ENCODE assay signal across 27 mouse cellular contexts in genomic region chr9:41563376-41563775, GRCm38 (mm10).
"Had no signal": no experiment of that assay in that cellular context is flagged by ENCODE, and none has a peak within 500 bp of the region (broad histone marks: within the 10 kb centered on the region; RNA-seq: fewer than 3 reads in every experiment).

No protein-coding gene starts in this region.

- ATAC-seq: forebrain, embryonic 13.5 days; forebrain, embryonic 14.5 days; forebrain, embryonic 15.5 days; forebrain, embryonic 16.5 days; forebrain, postnatal 0 days had no signal

- H3K9me3 ChIP-seq: embryonic facial prominence, embryonic 10.5 days; embryonic facial prominence, embryonic 12.5 days; embryonic facial prominence, embryonic 13.5 days; embryonic facial prominence, embryonic 15.5 days; forebrain, embryonic 10.5 days; forebrain, embryonic 12.5 days; forebrain, embryonic 13.5 days; forebrain, embryonic 15.5 days; heart, embryonic 10.5 days had no signal

- H3K4me1 ChIP-seq: embryonic facial prominence, embryonic 10.5 days; embryonic facial prominence, embryonic 12.5 days; embryonic facial prominence, embryonic 13.5 days; embryonic facial prominence, embryonic 15.5 days; forebrain, embryonic 13.5 days; forebrain, embryonic 15.5 days; heart, embryonic 10.5 days had no signal

- H3K27me3 ChIP-seq: embryonic facial prominence, embryonic 12.5 days; embryonic facial prominence, embryonic 13.5 days; embryonic facial prominence, embryonic 15.5 days; forebrain, embryonic 12.5 days; forebrain, embryonic 13.5 days; forebrain, embryonic 15.5 days had no signal

- H3K36me3 ChIP-seq: embryonic facial prominence, embryonic 12.5 days; forebrain, embryonic 10.5 days; forebrain, embryonic 12.5 days; forebrain, embryonic 15.5 days; heart, embryonic 10.5 days had no signal

- H3K4me3 ChIP-seq: embryonic facial prominence, embryonic 10.5 days; embryonic facial prominence, embryonic 12.5 days; embryonic facial prominence, embryonic 13.5 days; embryonic facial prominence, embryonic 15.5 days; erythroblast, embryonic 14.5 days; forebrain, embryonic 10.5 days; forebrain, embryonic 12.5 days; forebrain, embryonic 13.5 days; forebrain, embryonic 15.5 days; gastrocnemius, adult 2 months; heart, adult 2 months; heart, embryonic 10.5 days had no signal

- H3K4me2 ChIP-seq: embryonic facial prominence, embryonic 12.5 days; embryonic facial prominence, embryonic 13.5 days; embryonic facial prominence, embryonic 15.5 days; forebrain, embryonic 12.5 days; forebrain, embryonic 13.5 days; forebrain, embryonic 15.5 days had no signal

- H3K27ac ChIP-seq: embryonic facial prominence, embryonic 10.5 days; embryonic facial prominence, embryonic 12.5 days; embryonic facial prominence, embryonic 13.5 days; embryonic facial prominence, embryonic 15.5 days; forebrain, embryonic 10.5 days; forebrain, embryonic 12.5 days; forebrain, embryonic 13.5 days; forebrain, embryonic 15.5 days; gastrocnemius, adult 2 months; heart, adult 2 months; heart, embryonic 10.5 days had no signal

- DNase-seq: cerebellum, adult 9-10 months; cerebellum, adult 9-11 months; cerebellum, postnatal 10 days; cerebellum, postnatal 14 days; cerebellum, postnatal 25 days; cerebellum, postnatal 36 days; embryo, embryonic 11 days; forebrain, postnatal 0 days; gastrocnemius, adult 2 months; gastrocnemius, postnatal 10 days; gastrocnemius, postnatal 14 days; gastrocnemius, postnatal 25 days; gastrocnemius, postnatal 36 days; heart, adult 18-20 months; heart, adult 2 months had no signal

- H3K9ac ChIP-seq: embryonic facial prominence, embryonic 12.5 days; embryonic facial prominence, embryonic 13.5 days; embryonic facial prominence, embryonic 15.5 days; forebrain, embryonic 12.5 days; forebrain, embryonic 13.5 days; forebrain, embryonic 15.5 days; forebrain, postnatal 0 days had no signal
